10 mouse cellular contexts compared by ENCODE assay signal in the genomic region with DNA sequence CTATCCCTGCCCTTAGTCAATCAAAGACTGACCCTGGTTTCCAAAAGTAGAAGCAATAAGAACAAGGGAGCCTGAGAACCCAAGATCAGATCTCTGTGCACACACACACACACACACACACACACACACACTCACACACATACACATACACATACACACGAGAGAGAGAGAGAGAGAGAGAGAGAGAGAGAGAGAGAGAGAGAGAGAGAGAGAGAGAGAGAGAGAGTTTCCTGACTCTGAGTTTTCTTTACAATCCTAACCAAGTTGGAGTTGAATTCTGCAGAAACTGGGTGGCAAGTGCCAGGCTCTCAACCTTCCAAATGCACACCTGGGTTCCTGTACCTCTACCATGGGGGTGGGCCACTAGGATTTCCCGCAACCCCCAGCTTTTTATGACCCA. TPM values are rescaled to one million over a fixed set of nuclear protein-coding genes. Genes with fewer than 3 reads are reported as not detected.
A peak's percentile ranks its signal among the peaks of the same experiment; 100 is the strongest.
DNase-seq lines count a peak whose midpoint lies in the region.
"Had no signal": no experiment of that assay in that cellular context is flagged by ENCODE, and none has a peak within 500 bp of the region (broad histone marks: within the 10 kb centered on the region; RNA-seq: fewer than 3 reads in every experiment).

No protein-coding gene starts in this region.

- peaks cover 29% of the 10 kb centered on the region for H3K36me3 ChIP-seq in heart, embryonic 10.5 days
- peaks cover 35% of the 10 kb centered on the region for H3K36me3 ChIP-seq in hindbrain, embryonic 10.5 days

- H3K9me3 ChIP-seq in heart, embryonic 10.5 days, result no peaks in the 10 kb centered on the region
- no peaks in the 10 kb centered on the region for H3K9me3 ChIP-seq in hindbrain, embryonic 10.5 days

- H3K27ac ChIP-seq in heart, embryonic 10.5 days, result peak overlapping the region; percentile 90
- H3K27ac ChIP-seq in hindbrain, embryonic 10.5 days, result peak overlapping the region; percentile 92
- H3K27ac ChIP-seq: macrophage had no signal

- WGBS in heart, embryonic 10.5 days, result 67% methylated on average over 1 of the region's 2 CpGs
- 5% methylated on average over 2 of the region's 2 CpGs for whole genome bisulfite sequencing in hindbrain, embryonic 10.5 days

- H3K4me3 ChIP-seq in heart, embryonic 10.5 days, result peak overlapping the region; percentile 72
- peak overlapping the region; percentile 87 for H3K4me3 ChIP-seq in hindbrain, embryonic 10.5 days

- peaks cover 5% of the 10 kb centered on the region; the same call in 1 of the 2 replicates for H3K27me3 ChIP-seq in heart, embryonic 10.5 days (ENCODE audit: insufficient read depth, poor library complexity, severe bottlenecking)
- peaks cover 16% of the 10 kb centered on the region for H3K27me3 ChIP-seq in hindbrain, embryonic 10.5 days (ENCODE audit: insufficient read depth, poor library complexity, severe bottlenecking)

- peaks cover 55% of the 10 kb centered on the region for H3K4me1 ChIP-seq in heart, embryonic 10.5 days
- H3K4me1 ChIP-seq in hindbrain, embryonic 10.5 days (replicated peaks), result peaks cover 55% of the 10 kb centered on the region

- no peak for DNase-seq in heart, embryonic 10.5 days (ENCODE audit: low spot score)
- DNase-seq in heart, adult 8-10 months (ENCODE audit: low spot score), result no peak
- DNase-seq in CD4-positive helper T cell, adult 2 months (ENCODE audit: low read depth, low spot score), result peak; percentile 17
- no peak for DNase-seq in hindbrain, embryonic 10.5 days (ENCODE audit: low spot score)
- DNase-seq in mesoderm, embryonic 11.5 days (ENCODE audit: low read depth, low spot score), result peak; percentile 12
- DNase-seq in retina, embryonic 14.5 days (ENCODE audit: low spot score), result no peak
- DNase-seq in ovary, postnatal 14 days (ENCODE audit: low spot score), result no peak
- no peak for DNase-seq in layer of hippocampus, postnatal 14 days (ENCODE audit: low spot score in 2 of 2)

RNA-seq across cellular contexts. Expression of gene Gdf11, which starts 1.7 kb away (rescaled TPM):
- polyA plus RNA-seq in heart, embryonic 10.5 days (2016; fragmentation: Nextera tagmentation; extraction: Ambion mirVana), result 4.6 and 5.7 TPM in 2 replicates
- total RNA-seq in heart, adult 8-10 months (2022), result 1 to 10 TPM; 1.3 to 3.0 (median 1.9) TPM
- 8.9 and 11.1 TPM in 2 replicates for polyA plus RNA-seq in hindbrain, embryonic 10.5 days (2016; fragmentation: Nextera tagmentation; extraction: Ambion mirVana)
- 10 to 100 TPM; 23.3 to 26.4 TPM for total RNA-seq in layer of hippocampus, postnatal 14 days (2021)
- total RNA-seq: common myeloid progenitor, adult 5-6 weeks had no signal

RNA-seq across cellular contexts. Expression of gene Cd63, which starts 10.9 kb away (rescaled TPM):
- polyA plus RNA-seq in heart, embryonic 10.5 days (2016; fragmentation: Nextera tagmentation; extraction: Ambion mirVana), result 313 and 322 TPM in 2 replicates
- total RNA-seq in heart, adult 8-10 months (2022), result 100 to 1,000 TPM; 121 to 171 (median 135) TPM
- 240 and 253 TPM in 2 replicates for polyA plus RNA-seq in hindbrain, embryonic 10.5 days (2016; fragmentation: Nextera tagmentation; extraction: Ambion mirVana)
- total RNA-seq in layer of hippocampus, postnatal 14 days (2021), result 10 to 100 TPM; 76.7 to 86.1 TPM

RNA-seq across cellular contexts. Expression of gene Rdh5, which starts 32.8 kb away (rescaled TPM):
- polyA plus RNA-seq in heart, embryonic 10.5 days (2016; fragmentation: Nextera tagmentation; extraction: Ambion mirVana), result 8.8 and 9.9 TPM in 2 replicates
- total RNA-seq in heart, adult 8-10 months (2022), result 1 to 10 TPM; 3.8 to 6.2 (median 5.2) TPM
- polyA plus RNA-seq in hindbrain, embryonic 10.5 days (2016; fragmentation: Nextera tagmentation; extraction: Ambion mirVana), result 15.8 and 18.7 TPM in 2 replicates
- 1 to 10 TPM; 8.1 to 8.8 TPM for total RNA-seq in layer of hippocampus, postnatal 14 days (2021)

RNA-seq across cellular contexts. Expression of gene Bloc1s1, which starts 34.0 kb away (rescaled TPM):
- polyA plus RNA-seq in heart, embryonic 10.5 days (2016; fragmentation: Nextera tagmentation; extraction: Ambion mirVana), result 182 and 194 TPM in 2 replicates
- 100 to 1,000 TPM; 150 to 260 (median 205) TPM for total RNA-seq in heart, adult 8-10 months (2022)
- polyA plus RNA-seq in hindbrain, embryonic 10.5 days (2016; fragmentation: Nextera tagmentation; extraction: Ambion mirVana), result 229 and 285 TPM in 2 replicates
- 10 to 100 TPM; 96.9 to 98.1 TPM for total RNA-seq in layer of hippocampus, postnatal 14 days (2021)

RNA-seq across cellular contexts. Expression of gene Itga7, which starts 43.8 kb away (rescaled TPM):
- 1.1 and 1.3 TPM in 2 replicates for polyA plus RNA-seq in heart, embryonic 10.5 days (2016; fragmentation: Nextera tagmentation; extraction: Ambion mirVana)
- total RNA-seq in heart, adult 8-10 months (2022), result 100 to 1,000 TPM; 161 to 179 (median 167) TPM
- 3.7 and 4.0 TPM in 2 replicates for polyA plus RNA-seq in hindbrain, embryonic 10.5 days (2016; fragmentation: Nextera tagmentation; extraction: Ambion mirVana)
- 10 to 100 TPM; 28.1 to 28.5 TPM for total RNA-seq in layer of hippocampus, postnatal 14 days (2021)
- total RNA-seq: common myeloid progenitor, adult 5-6 weeks had no signal
- polyA plus RNA-seq: macrophage had no signal

Comparison
In these comparisons a context has a peak if more than half of its experiments do, and no peak if none do; other contexts are left out.
1. DNase-seq: peak in CD4-positive helper T cell, adult 2 months (single experiment) and mesoderm, embryonic 11.5 days (single experiment); none in heart, embryonic 10.5 days (single experiment), heart, adult 8-10 months (single experiment), hindbrain, embryonic 10.5 days (single experiment), retina, embryonic 14.5 days (single experiment), ovary, postnatal 14 days (single experiment) and layer of hippocampus, postnatal 14 days (0 of 2).
2. RNA of gene Gdf11, which starts 1.7 kb away (total RNA-seq): 23.3 to 26.4 TPM in layer of hippocampus, postnatal 14 days; 1.3 to 3.0 TPM in heart, adult 8-10 months; every median in the first group is over 4 times any median in the second.